Mouse (Mus musculus) macrophage (primary cell): ENCODE data around the gene Vmn1r93. TPM values are rescaled to one million over a fixed set of nuclear protein-coding genes. Genes with fewer than 3 reads are reported as not detected.
"Not testable (repeated sequence)": the region's sequence is repeated elsewhere in the genome, so short reads cannot be mapped to it uniquely, and the experiment has no call there.

ENCODE experiments used
- H3K27ac ChIP-seq: fragments of 350-480 bp; formaldehyde crosslinking; 2 replicates; pipeline ENCODE4 v1.9.0; 2021
- H3K36me3 ChIP-seq: fragments of 350-480 bp; formaldehyde crosslinking; 2 replicates; pipeline ENCODE4 v1.9.0; 2021; ENCODE audit errors: inconsistent target
- H3K4me3 ChIP-seq: fragments of 350-480 bp; formaldehyde crosslinking; 2 replicates; pipeline ENCODE4 v1.9.0; 2021; ENCODE audit errors: inconsistent target
- H3K79me2 ChIP-seq: fragments of 350-480 bp; formaldehyde crosslinking; 2 replicates; pipeline ENCODE4 v1.9.0; 2021; ENCODE audit errors: inconsistent target
- WGBS: methylation state at CpG from one replicate; pipeline ENCODE4 v1.1.7; 2026; ENCODE audit warnings: inconsistent platforms; ENCODE audit not compliant: missing documents; 5-methylcytosine and 5-hydroxymethylcytosine counted together
- polyA plus RNA-seq: library from polyadenylated mRNA; stranded (reverse); fragments of 250-400 nt; gene quantifications from 3 replicates; pipeline ENCODE4 v1.2.4, GENCODE M21; 2018; ENCODE audit warnings: inconsistent platforms
- total RNA-seq, 78 experiments: library from RNA; depleted of rRNA; stranded (reverse); fragments of 250-400 nt; gene quantifications; 1 replicate in 9 of 78; 2 replicates in 24 of 78; 3 replicates in 43 of 78; 4 replicates in 2 of 78; pipeline ENCODE4 v1.2.4; 2018; ENCODE audit warnings: inconsistent platforms in 56 of 78

Vmn1r93 gene
- total RNA-seq (2018; cell fraction: chromatin; rRNA removed): not detected
- total RNA-seq (2018; cell fraction: cytosol; rRNA removed): not detected
- not detected for total RNA-seq (2018; cell fraction: nucleus; rRNA removed)
- polyA plus RNA-seq: not detected in 3 replicates

DNA sequence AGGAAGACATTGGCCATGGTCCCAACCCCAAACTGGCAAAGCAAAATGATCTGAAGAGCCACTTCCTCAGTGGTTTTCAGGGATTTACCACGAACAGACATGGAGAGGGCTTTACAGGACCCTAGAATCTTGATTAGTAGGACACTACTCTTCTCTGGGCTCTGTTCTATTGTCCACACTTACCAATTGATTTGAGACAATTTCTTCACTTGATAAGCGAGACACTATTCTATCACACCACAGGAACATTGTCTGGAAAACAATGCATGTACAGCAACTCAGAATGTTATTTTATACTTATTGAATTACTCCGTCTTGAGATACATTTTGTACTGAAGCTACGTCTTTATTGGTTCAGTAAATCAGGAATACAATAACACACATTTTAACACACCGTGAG, at the start of gene Vmn1r93:
Vmn1r93 (minus strand) TSS at position 101 of the 400 bp plus-strand sequence.
- not testable (repeated sequence) for H3K79me2 ChIP-seq, H3K36me3 ChIP-seq, H3K4me3 ChIP-seq, H3K27ac ChIP-seq
- no CpG with 5 or more reads among the region's 5 CpGs for WGBS

- not testable (repeated sequence) for H3K36me3 ChIP-seq, H3K79me2 ChIP-seq, H3K4me3 ChIP-seq, H3K27ac ChIP-seq
- no CpG with 5 or more reads among the region's 3 CpGs for WGBS
Measured at GRCm38 (mm10) chr7:20168277-20168676, 29.4 kb upstream of the Vmn1r93 start, which contains the start of gene Vmn1r94. Gene Vmn1r94, minus strand, starts transcription at chr7:20168377.

GRCm38 (mm10) chr7:20122479-20122878, 16.4 kb downstream of the Vmn1r93 start, which contains the start of gene Gm16442:
Gene Gm16442, minus strand, starts transcription at chr7:20122579.
- H3K79me2 ChIP-seq, H3K36me3 ChIP-seq, H3K27ac ChIP-seq, H3K4me3 ChIP-seq: not testable (repeated sequence)
- WGBS: no CpG with 5 or more reads among the region's 2 CpGs

- 73% methylated on average over 5 of the region's 5 CpGs for WGBS
- not testable (repeated sequence) for H3K4me3 ChIP-seq, H3K27ac ChIP-seq, H3K79me2 ChIP-seq, H3K36me3 ChIP-seq
Measured at GRCm38 (mm10) chr7:20099380-20099779, 39.5 kb downstream of the Vmn1r93 start, which contains the start of gene Vmn1r91. Gene Vmn1r91, plus strand, starts transcription at chr7:20099680.

Other genes starting within 250 kb of the Vmn1r93 start
- 13.0 to 22.9 TPM (median 22.5 TPM) in 3 replicates for gene Pvr, start 217.9 kb downstream of the Vmn1r93 start, polyA plus RNA-seq
- not detected in 3 replicates for gene Igsf23, start 188.3 kb downstream of the Vmn1r93 start, polyA plus RNA-seq
- not detected in 3 replicates for gene Ceacam20, start 173.7 kb downstream of the Vmn1r93 start, polyA plus RNA-seq
- not detected in 3 replicates for gene Nlrp9b, start 147.6 kb downstream of the Vmn1r93 start, polyA plus RNA-seq
- not detected in 3 replicates for gene Vmn1r91, start 39.4 kb downstream of the Vmn1r93 start, polyA plus RNA-seq
- gene Gm16442, start 16.5 kb downstream of the Vmn1r93 start, polyA plus RNA-seq: not detected in 3 replicates
- not detected in 3 replicates for gene Vmn1r94, start 29.3 kb upstream of the Vmn1r93 start, polyA plus RNA-seq
- not detected in 3 replicates for gene Vmn1r95, start 54.6 kb upstream of the Vmn1r93 start, polyA plus RNA-seq
- gene Gm6164, start 66.5 kb upstream of the Vmn1r93 start, polyA plus RNA-seq: not detected in 3 replicates
- gene Gm4498, start 94.7 kb upstream of the Vmn1r93 start, polyA plus RNA-seq: not detected in 3 replicates
- not detected in 3 replicates for gene Gm5890, start 123.7 kb upstream of the Vmn1r93 start, polyA plus RNA-seq
- not detected in 3 replicates for gene Gm4133, start 195.0 kb upstream of the Vmn1r93 start, polyA plus RNA-seq
- not detected in 3 replicates for gene Gm5728, start 236.3 kb upstream of the Vmn1r93 start, polyA plus RNA-seq